Mouse (Mus musculus) CH12.LX (cell line): ENCODE results near the gene Dab1. TPM values are rescaled to one million over a fixed set of nuclear protein-coding genes. Genes with fewer than 3 reads are reported as not detected.
A peak's percentile ranks its signal among the peaks of the same experiment; 100 is the strongest.

ENCODE experiments used
- DNase-seq: peaks from one replicate; pipeline ENCODE4 v3.0.0-alpha.2; 2013; ENCODE audit errors: extremely low read depth
- H3K27ac ChIP-seq: 2 replicates; pipeline ENCODE4 v1.5.1; 2012; ENCODE audit warnings: low read depth, mild to moderate bottlenecking, control low read depth, moderate library complexity; ENCODE audit not compliant: insufficient read depth
- H3K27me3 ChIP-seq: replicated peaks from 2 replicates; pipeline ENCODE3; 2012; ENCODE audit warnings: inconsistent platforms
- H3K36me3 ChIP-seq, 2 experiments: replicated peaks in 1 of 2; 2 replicates each; pipeline versions ENCODE3 to v1.6.1; 2012; ENCODE audit warnings: inconsistent platforms in 1 of 2, low read length in 1 of 2, mild to moderate bottlenecking in 1 of 2, mixed read lengths in 1 of 2, moderate library complexity in 1 of 2; ENCODE audit not compliant: control insufficient read depth in 1 of 2, insufficient read depth in 1 of 2
- H3K4me1 ChIP-seq, 2 experiments: 2 replicates each; pipeline ENCODE4 v1.6.1; 2012; ENCODE audit warnings: inconsistent platforms in 1 of 2, moderate library complexity in 1 of 2; ENCODE audit not compliant: insufficient read depth in 2 of 2, control insufficient read depth in 1 of 2
- H3K4me2 ChIP-seq: 2 replicates; pipeline ENCODE4 v1.6.1; 2012; ENCODE audit warnings: low read depth, mild to moderate bottlenecking, control low read depth; ENCODE audit not compliant: poor library complexity, insufficient read depth, severe bottlenecking
- H3K4me3 ChIP-seq, 3 experiments: fragments of 150-350 bp in 1 of 3; sonication (generic) in 1 of 3; replicated peaks in 1 of 3; 2 replicates each; pipeline versions ENCODE3 to v1.5.1; 2011 to 2012; ENCODE audit warnings: low read depth in 2 of 3, low read length in 2 of 3, mild to moderate bottlenecking in 2 of 3, moderate library complexity in 2 of 3, control low read depth in 1 of 3, improper control_type of control experiment in 1 of 3, inconsistent platforms in 1 of 3, mixed read lengths in 1 of 3; ENCODE audit not compliant: poor library complexity in 1 of 3
- H3K79me2 ChIP-seq: replicated peaks from 2 replicates; pipeline ENCODE4 v1.6.1; 2012; ENCODE audit warnings: mild to moderate bottlenecking, moderate library complexity; ENCODE audit not compliant: control insufficient read depth, poor library complexity, insufficient read depth, severe bottlenecking; ENCODE audit errors: extremely low read depth
- H3K9ac ChIP-seq: 2 replicates; pipeline ENCODE4 v1.6.1; 2012; ENCODE audit warnings: low read depth, mild to moderate bottlenecking, control low read depth, moderate library complexity; ENCODE audit not compliant: insufficient read depth
- H3K9me3 ChIP-seq: replicated peaks from 2 replicates; pipeline ENCODE3; 2012; ENCODE audit warnings: low read length, inconsistent platforms, mixed read lengths
- BHLHE40 ChIP-seq: IDR thresholded peaks from 2 replicates; pipeline ENCODE4 v1.6.1; 2011; ENCODE audit warnings: mild to moderate bottlenecking, low read depth, low read length, improper control_type of control experiment
- CHD1 ChIP-seq: IDR thresholded peaks from 2 replicates; pipeline ENCODE4 v1.6.1; 2012; ENCODE audit warnings: low read depth, low read length, improper control_type of control experiment, inconsistent platforms
- CTCF ChIP-seq, 2 experiments: IDR thresholded peaks in 1 of 2; conservative IDR thresholded peaks in 1 of 2; 2 replicates each; pipeline ENCODE4 v1.5.1; 2011 to 2012; ENCODE audit warnings: low read depth in 2 of 2, low read length in 2 of 2, improper control_type of control experiment in 1 of 2, inconsistent platforms in 1 of 2, mild to moderate bottlenecking in 1 of 2, moderate library complexity in 1 of 2
- E2F4 ChIP-seq: IDR thresholded peaks from 2 replicates; pipeline ENCODE4 v1.6.1; 2011; ENCODE audit warnings: low read depth, low read length, improper control_type of control experiment; ENCODE audit not compliant: insufficient replicate concordance
- ELF1 ChIP-seq: IDR thresholded peaks from 2 replicates; pipeline ENCODE4 v1.6.1; 2014; ENCODE audit warnings: low read depth, mild to moderate bottlenecking, inconsistent platforms, low read length, improper control_type of control experiment
- ETS1 ChIP-seq: conservative IDR thresholded peaks from 2 replicates; pipeline ENCODE4 v1.6.1; 2012; ENCODE audit warnings: low read depth, mild to moderate bottlenecking, inconsistent platforms, low read length, improper control_type of control experiment, moderate library complexity
- KAT2A ChIP-seq: IDR thresholded peaks from 2 replicates; pipeline ENCODE4 v1.6.1; 2012; ENCODE audit warnings: low read length, improper control_type of control experiment, inconsistent platforms; ENCODE audit not compliant: insufficient replicate concordance
- MAX ChIP-seq: IDR thresholded peaks from 2 replicates; pipeline ENCODE4 v1.6.1; 2011; ENCODE audit warnings: low read length, improper control_type of control experiment
- MEF2A ChIP-seq: IDR thresholded peaks from 2 replicates; pipeline ENCODE4 v1.6.1; 2014; ENCODE audit warnings: low read depth, mild to moderate bottlenecking, inconsistent platforms, low read length, improper control_type of control experiment, borderline replicate concordance
- MXI1 ChIP-seq: IDR thresholded peaks from 2 replicates; pipeline ENCODE4 v1.6.1; 2011; ENCODE audit warnings: mild to moderate bottlenecking, low read depth, low read length, improper control_type of control experiment
- NELFE ChIP-seq: IDR thresholded peaks from 2 replicates; pipeline ENCODE4 v1.6.1; 2011; ENCODE audit warnings: low read depth, low read length, improper control_type of control experiment
- NRF1 ChIP-seq: IDR thresholded peaks from 2 replicates; pipeline ENCODE4 v1.6.1; 2014; ENCODE audit warnings: low read depth, mild to moderate bottlenecking, inconsistent platforms, low read length, improper control_type of control experiment, moderate library complexity
- PAX5 ChIP-seq: IDR thresholded peaks from 2 replicates; pipeline ENCODE4 v1.6.1; 2012; ENCODE audit warnings: low read length, inconsistent platforms, mixed read lengths
- POLR2AphosphoS2 ChIP-seq: IDR thresholded peaks from 2 replicates; pipeline ENCODE4 v1.6.1; 2011; ENCODE audit warnings: low read depth, low read length, improper control_type of control experiment
- RAD21 ChIP-seq: IDR thresholded peaks from 2 replicates; pipeline ENCODE4 v1.6.1; 2011; ENCODE audit warnings: low read depth, mild to moderate bottlenecking, low read length, improper control_type of control experiment, moderate library complexity
- SIN3A ChIP-seq: IDR thresholded peaks from 2 replicates; pipeline ENCODE4 v1.6.1; 2012; ENCODE audit warnings: low read length, improper control_type of control experiment, inconsistent platforms
- TBP ChIP-seq: conservative IDR thresholded peaks from 2 replicates; pipeline ENCODE4 v1.6.1; 2011; ENCODE audit warnings: low read depth, low read length, improper control_type of control experiment
- TCF12 ChIP-seq: IDR thresholded peaks from 2 replicates; pipeline ENCODE4 v1.6.1; 2014; ENCODE audit warnings: low read depth, mild to moderate bottlenecking, inconsistent platforms, low read length, improper control_type of control experiment
- UBTF ChIP-seq: IDR thresholded peaks from 2 replicates; pipeline ENCODE4 v1.6.1; 2012; ENCODE audit warnings: low read depth, mild to moderate bottlenecking, inconsistent platforms, low read length, improper control_type of control experiment, moderate library complexity
- USF1 ChIP-seq: IDR thresholded peaks from 2 replicates; pipeline ENCODE4 v1.6.1; 2014; ENCODE audit warnings: low read depth, mild to moderate bottlenecking, inconsistent platforms, low read length, improper control_type of control experiment
- ZC3H11A ChIP-seq: IDR thresholded peaks from 2 replicates; pipeline ENCODE4 v1.6.1; 2012; ENCODE audit warnings: low read depth, mild to moderate bottlenecking, inconsistent platforms, low read length, improper control_type of control experiment
- ZKSCAN1 ChIP-seq: IDR thresholded peaks from 2 replicates; pipeline ENCODE4 v1.6.1; 2012; ENCODE audit warnings: low read depth, inconsistent platforms, low read length, improper control_type of control experiment, borderline replicate concordance
- ZNF384 ChIP-seq: IDR thresholded peaks from 2 replicates; pipeline ENCODE4 v1.6.1; 2012; ENCODE audit warnings: low read depth, low read length, improper control_type of control experiment, inconsistent platforms
- dilution Hi-C: fragments of 300-500 bp; cut with MboI; formaldehyde crosslinking; loops from 2 replicates; pipeline ENCODE4 v1.14.3; 2020; ENCODE audit warnings: low sequenced_read_pairs; ENCODE audit not compliant: extremely low pct_unique_long_range_greater_than_20kb, extremely low pct_ligation_motif_present
- in situ Hi-C: fragments of 300-500 bp; cut with MboI; formaldehyde crosslinking; loops from 3 replicates; pipeline ENCODE4 v1.14.3; 2019; ENCODE audit warnings: low sequenced_read_pairs, low pct_ligation_motif_present, low pct_unique_long_range_greater_than_20kb, mixed read lengths
- polyA plus RNA-seq: library from polyadenylated mRNA; unstranded; fragments of >175 nt; gene quantifications from 2 replicates; pipeline ENCODE4 v1.2.1, GENCODE M21; 2012; ENCODE audit warnings: low read depth; ENCODE audit not compliant: insufficient read length
- total RNA-seq, 2 experiments: library from RNA; depleted of rRNA; stranded (reverse); fragments of 300-350 nt in 1 of 2; fragments of >200 nt in 1 of 2; gene quantifications; 2 replicates each; pipeline ENCODE4 v1.2.3; 2012 to 2014

Gene Dab1
- total and polyA plus RNA-seq, 3 experiments, result not detected

- H3K36me3 ChIP-seq, result no peaks in the 10 kb centered on the region
- H3K4me2 ChIP-seq, result no peak overlapping the region
- no peak overlapping the region for H3K27ac ChIP-seq
- peak; percentile 46 for TF ChIP-seq ETS1
- TF ChIP-seq SIN3A, result no peak
- no peak for TF ChIP-seq CTCF (conservative IDR thresholded peaks at IDR 0.05 in 1 of 2, IDR thresholded peaks at IDR 0.05 in 1 of 2; ENCODE audit: low read depth in 2 of 2, low read length in 2 of 2)
- no peak for TF ChIP-seq ZKSCAN1
- in situ Hi-C loops, result no loop called here
- peaks cover 39% of the 10 kb centered on the region for H3K9me3 ChIP-seq
- peak; percentile 37 for DNase-seq
- dilution Hi-C loops, result no loop called here
- H3K4me1 ChIP-seq, result peaks cover 0 to 30% of the 10 kb centered on the region in 2 experiments; a peak in 2 of 4 replicates
- no peaks in the 10 kb centered on the region for H3K79me2 ChIP-seq
- no peak overlapping the region for H3K9ac ChIP-seq
- no peak overlapping the region for H3K4me3 ChIP-seq
- no peaks in the 10 kb centered on the region for H3K27me3 ChIP-seq
These were observed 1163.2 kb downstream of the Dab1 start for GRCm38 (mm10) chr4:104782346-104782745.

- Histone ChIP-seq H3K27me3 (no peaks in the 10 kb centered on the region), H3K9me3 (peaks cover 43% of the 10 kb centered on the region), H3K27ac (no peak overlapping the region), H3K4me2 (no peak overlapping the region), H3K36me3 (no peaks in the 10 kb centered on the region), H3K79me2 (no peaks in the 10 kb centered on the region), H3K4me3 (no peak overlapping the region), H3K4me1 (peaks cover 0 to 24% of the 10 kb centered on the region in 2 experiments; a peak in 1 of 4 replicates), H3K9ac (no peak overlapping the region)
- no peak for TF ChIP-seq POLR2AphosphoS2
- TF ChIP-seq NELFE, result no peak
- TF ChIP-seq ZNF384, result no peak
- no peak for TF ChIP-seq ZC3H11A
- TF ChIP-seq PAX5, result no peak
- TF ChIP-seq TBP, result no peak
- TF ChIP-seq BHLHE40, result no peak
- TF ChIP-seq E2F4, result no peak
- no peak for TF ChIP-seq UBTF
- no peak for TF ChIP-seq MXI1
- no peak for TF ChIP-seq MEF2A
- TF ChIP-seq KAT2A, result no peak
- TF ChIP-seq CHD1, result no peak
- no peak for TF ChIP-seq RAD21
- TF ChIP-seq TCF12, result no peak
- no peak for TF ChIP-seq MAX
- no peak for TF ChIP-seq ELF1
- TF ChIP-seq NRF1, result no peak
- no peak for TF ChIP-seq USF1
- in situ Hi-C loops, result no loop called here
- dilution Hi-C loops, result no loop called here
- DNase-seq, result no peak
These were observed 1173.0 kb downstream of the Dab1 start for GRCm38 (mm10) chr4:104792111-104792510.
